18 mouse cellular contexts compared by ENCODE assay signal in the genomic region with DNA sequence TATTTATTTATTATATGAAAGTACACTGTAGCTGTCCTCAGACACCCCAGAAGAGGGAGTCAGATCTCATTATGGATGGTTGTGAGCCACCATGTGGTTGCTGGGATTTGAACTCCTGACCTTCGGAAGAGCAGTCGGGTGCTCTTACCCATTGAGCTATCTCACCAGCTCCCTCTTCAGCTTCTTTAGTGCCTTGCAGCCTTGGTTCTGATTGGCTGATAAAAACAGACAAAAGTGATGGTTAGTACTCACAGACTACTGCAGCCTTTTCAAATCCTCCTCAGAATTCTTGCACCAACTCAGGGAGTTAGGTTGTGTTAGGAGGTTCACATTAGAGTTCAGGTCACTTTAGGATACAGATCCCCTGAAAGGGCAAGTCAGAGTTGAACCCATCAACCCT. TPM values are rescaled to one million over a fixed set of nuclear protein-coding genes. Genes with fewer than 3 reads are reported as not detected.
"Had no signal": no experiment of that assay in that cellular context is flagged by ENCODE, and none has a peak within 500 bp of the region (broad histone marks: within the 10 kb centered on the region; RNA-seq: fewer than 3 reads in every experiment).

No protein-coding gene starts in this region.

RNA-seq across cellular contexts. Expression of gene 6820408C15Rik, which starts 13.1 kb away (rescaled TPM):
- total RNA-seq: liver, adult 2 months; megakaryocyte-erythroid progenitor cell, adult 5-6 weeks had no signal
- polyA plus RNA-seq: liver, adult 2 months had no signal

RNA-seq across cellular contexts. Expression of gene Defb23, which starts 35.9 kb away (rescaled TPM):
- total RNA-seq: layer of hippocampus, adult 18-20 months; layer of hippocampus, postnatal 10 days; left cerebral cortex, postnatal 10 days; left cerebral cortex, postnatal 4 days; liver, adult 2 months; megakaryocyte-erythroid progenitor cell, adult 5-6 weeks had no signal
- polyA plus RNA-seq: intestine, embryonic 16.5 days; kidney, embryonic 16.5 days; limb, embryonic 13.5 days; liver, adult 2 months; liver, embryonic 15.5 days; lung, embryonic 15.5 days; midbrain, embryonic 12.5 days; midbrain, embryonic 16.5 days; neural tube, embryonic 14.5 days; spleen, adult 2 months; stomach, embryonic 16.5 days; thymus, adult 2 months; urinary bladder, adult 2 months had no signal

RNA-seq across cellular contexts. Expression of gene Defb20, which starts 48.4 kb away (rescaled TPM):
- total RNA-seq: layer of hippocampus, adult 18-20 months; layer of hippocampus, postnatal 10 days; left cerebral cortex, postnatal 10 days; left cerebral cortex, postnatal 4 days; liver, adult 2 months; megakaryocyte-erythroid progenitor cell, adult 5-6 weeks had no signal
- polyA plus RNA-seq: intestine, embryonic 16.5 days; kidney, embryonic 16.5 days; limb, embryonic 13.5 days; liver, adult 2 months; liver, embryonic 15.5 days; lung, embryonic 15.5 days; midbrain, embryonic 12.5 days; midbrain, embryonic 16.5 days; neural tube, embryonic 14.5 days; spleen, adult 2 months; stomach, embryonic 16.5 days; thymus, adult 2 months; urinary bladder, adult 2 months had no signal
